Mouse (Mus musculus) pancreas, adult 10 weeks (tissue): ENCODE results near the gene Fbxo11. TPM values are rescaled to one million over a fixed set of nuclear protein-coding genes. Genes with fewer than 3 reads are reported as not detected.

Experiments
- polyA plus RNA-seq: library from polyadenylated mRNA; stranded (reverse); fragments of 350-450 nt; fragmentation: Illumina TruSeq; extraction: RNeasy Lipid Tissue Mini Kit (QIAGEN cat#74804); gene quantifications from one replicate; pipeline ENCODE4 v1.2.3, GENCODE M21; 2015; ENCODE audit warnings: low read depth, low replicate concordance; ENCODE audit not compliant: insufficient read depth

The Fbxo11 gene
- polyA plus RNA-seq: 12.4 TPM

GRCm38 (mm10) chr17:88065031-88065800, at the start of gene Fbxo11:
TSS of gene Fbxo11 (minus strand) at chr17:88065291.

DNA sequence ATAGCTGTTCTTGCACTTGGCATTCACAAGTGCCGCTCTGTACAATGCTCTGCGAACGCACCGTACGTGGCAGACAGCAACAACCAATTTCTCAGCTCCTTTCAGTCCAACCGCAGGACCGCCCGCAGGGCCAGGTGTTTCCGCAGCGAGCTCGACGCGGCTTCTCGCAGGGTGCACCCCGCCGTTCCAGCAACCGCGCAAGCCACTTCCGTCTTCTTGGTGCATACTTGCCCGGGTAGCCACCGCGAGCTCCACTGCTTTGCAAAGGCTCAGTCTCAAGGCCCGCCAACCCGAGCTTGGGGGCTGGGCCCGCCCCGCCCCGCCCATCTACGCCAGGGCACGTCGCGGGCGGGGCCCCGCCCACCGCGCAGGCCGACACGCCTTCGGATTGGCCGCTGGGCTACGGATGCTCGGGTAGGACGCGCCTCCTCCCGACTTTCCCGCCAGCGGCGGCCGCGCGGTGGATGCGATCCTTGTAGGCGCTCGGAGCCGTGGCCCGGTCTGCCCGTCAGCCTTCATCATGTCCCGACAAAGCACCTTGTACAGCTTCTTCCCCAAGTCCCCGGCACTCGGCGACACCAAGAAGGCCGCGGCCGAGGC, 90.4 kb downstream of the Fbxo11 start, which contains the start of gene Msh6:
Gene Msh6 (plus strand): TSS at position 434 of the 600 bp plus-strand sequence.

Other genes starting within 250 kb of the Fbxo11 start
- not detected for gene Rpl36-ps4, start 144.3 kb downstream of the Fbxo11 start, polyA plus RNA-seq
- gene Msh6, start 90.2 kb downstream of the Fbxo11 start, polyA plus RNA-seq: 2.8 TPM